Mouse (Mus musculus) brain, adult 2 months (tissue): Measurements from ENCODE around the gene Lamp1.

Source experiments
- DNase-seq: peaks from one replicate; pipeline ENCODE4 v3.0.0; 2011; ENCODE audit warnings: low read depth, low spot score

Gene Lamp1

GRCm38 (mm10) chr8:13162098-13162497 lies 3.1 kb downstream of the Lamp1 start:
- DNase-seq = no peak

DNA sequence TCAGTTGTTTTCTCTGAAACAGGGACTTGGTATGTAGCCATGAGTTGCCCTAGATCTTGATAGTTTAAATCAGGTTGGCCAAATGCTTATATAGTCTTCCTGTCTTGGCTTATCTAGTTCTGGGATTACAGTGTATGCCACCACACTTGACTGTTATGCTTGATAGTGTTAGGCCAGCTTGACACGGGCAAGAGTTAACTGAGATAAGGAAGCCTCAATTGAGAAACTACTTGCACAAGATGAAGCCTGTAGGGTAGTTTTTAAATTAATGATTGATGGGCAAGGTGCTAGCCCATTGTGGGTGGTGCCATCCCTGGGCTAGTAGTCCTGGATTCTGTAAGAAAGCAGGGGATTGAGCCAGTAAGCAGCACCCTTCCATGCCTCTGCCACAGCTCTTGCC lies 4.6 kb downstream of the Lamp1 start:
- no peak for DNase-seq

- no peak for DNase-seq
Measured at GRCm38 (mm10) chr8:13164361-13164760, 5.4 kb downstream of the Lamp1 start.

DNA sequence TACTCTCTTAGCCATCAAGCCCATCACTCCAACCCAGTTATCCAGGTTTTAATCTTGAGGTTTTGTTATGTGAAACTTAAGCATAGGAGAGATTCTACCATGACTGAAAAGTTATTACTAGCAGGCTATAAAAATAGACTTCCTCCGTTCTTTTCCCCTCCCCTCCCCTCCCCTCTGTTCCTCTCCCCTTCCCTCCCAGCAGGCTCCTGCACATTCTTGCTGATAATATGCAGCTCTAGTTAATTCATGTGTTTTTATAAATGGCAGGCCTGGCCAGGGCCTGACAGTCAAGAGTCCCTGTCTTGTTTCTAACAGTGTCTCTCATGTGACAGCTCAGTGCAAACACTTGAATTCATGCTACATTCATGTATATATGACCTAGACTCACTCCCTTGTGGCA lies 11.5 kb downstream of the Lamp1 start:
- no peak for DNase-seq

GRCm38 (mm10) chr8:13174305-13174704 lies 15.3 kb downstream of the Lamp1 start:
- no peak for DNase-seq

DNA sequence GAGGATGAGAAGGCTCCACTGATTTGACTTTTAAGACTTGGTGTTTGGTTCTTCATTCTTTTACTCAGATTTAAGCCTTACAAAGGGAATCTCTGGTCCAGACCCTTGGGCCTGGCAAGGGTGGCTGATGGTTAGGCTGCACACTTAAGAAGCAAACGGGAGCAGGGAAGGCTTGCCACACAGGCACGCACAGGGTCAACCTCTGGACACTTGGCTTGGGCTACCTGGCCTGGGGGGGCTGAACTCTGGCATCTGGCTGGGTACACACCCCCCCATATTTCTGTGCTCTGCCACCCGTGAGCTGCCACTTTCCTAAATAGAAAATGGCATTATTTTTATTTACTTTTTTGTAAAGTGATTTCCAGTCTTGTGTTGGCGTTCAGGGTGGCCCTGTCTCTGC lies 15.8 kb downstream of the Lamp1 start:
- no peak for DNase-seq

- DNase-seq = no peak
Measured at GRCm38 (mm10) chr8:13175650-13176049, 16.7 kb downstream of the Lamp1 start.

DNA sequence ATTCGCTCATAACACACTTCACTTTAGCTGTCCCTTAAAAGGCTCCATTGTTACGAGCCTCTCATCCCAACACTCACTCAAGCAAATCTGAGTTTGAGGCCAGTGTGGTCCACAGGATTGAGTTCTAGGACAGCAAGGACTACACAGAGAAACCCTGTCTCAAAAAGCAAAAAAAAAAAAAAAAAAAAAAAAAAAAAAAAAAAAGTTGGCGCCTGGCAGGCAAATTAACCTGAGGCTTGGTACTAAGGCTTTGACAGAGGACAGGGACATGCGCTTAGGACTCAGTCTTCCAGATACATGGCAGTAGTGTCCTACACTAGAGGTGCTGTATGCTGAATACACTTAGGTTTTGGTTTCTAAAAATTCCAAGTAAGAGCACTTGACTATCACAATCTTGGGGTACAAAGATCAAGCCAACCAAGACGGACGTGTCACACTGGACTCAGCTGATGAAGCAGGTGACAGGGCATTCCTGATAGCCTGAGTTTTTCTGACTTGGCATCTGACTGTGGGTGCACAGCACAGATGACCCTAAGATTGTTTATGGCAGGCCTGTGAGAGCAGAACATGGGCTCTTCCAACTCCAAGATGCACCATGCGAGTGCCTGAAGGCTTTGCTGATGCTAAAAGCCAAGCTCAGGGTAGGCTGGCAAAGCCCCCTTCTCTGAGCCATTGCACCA lies 18.4 kb downstream of the Lamp1 start:
- no peak for DNase-seq

- DNase-seq = no peak
Measured at GRCm38 (mm10) chr8:13178137-13178536, 19.2 kb downstream of the Lamp1 start.

GRCm38 (mm10) chr8:13179482-13179881 lies 20.5 kb downstream of the Lamp1 start:
- DNase-seq = no peak

GRCm38 (mm10) chr8:13179948-13180347 lies 21.0 kb downstream of the Lamp1 start:
- DNase-seq = no peak

GRCm38 (mm10) chr8:13180408-13180807 lies 21.4 kb downstream of the Lamp1 start:
- DNase-seq = no peak

DNA sequence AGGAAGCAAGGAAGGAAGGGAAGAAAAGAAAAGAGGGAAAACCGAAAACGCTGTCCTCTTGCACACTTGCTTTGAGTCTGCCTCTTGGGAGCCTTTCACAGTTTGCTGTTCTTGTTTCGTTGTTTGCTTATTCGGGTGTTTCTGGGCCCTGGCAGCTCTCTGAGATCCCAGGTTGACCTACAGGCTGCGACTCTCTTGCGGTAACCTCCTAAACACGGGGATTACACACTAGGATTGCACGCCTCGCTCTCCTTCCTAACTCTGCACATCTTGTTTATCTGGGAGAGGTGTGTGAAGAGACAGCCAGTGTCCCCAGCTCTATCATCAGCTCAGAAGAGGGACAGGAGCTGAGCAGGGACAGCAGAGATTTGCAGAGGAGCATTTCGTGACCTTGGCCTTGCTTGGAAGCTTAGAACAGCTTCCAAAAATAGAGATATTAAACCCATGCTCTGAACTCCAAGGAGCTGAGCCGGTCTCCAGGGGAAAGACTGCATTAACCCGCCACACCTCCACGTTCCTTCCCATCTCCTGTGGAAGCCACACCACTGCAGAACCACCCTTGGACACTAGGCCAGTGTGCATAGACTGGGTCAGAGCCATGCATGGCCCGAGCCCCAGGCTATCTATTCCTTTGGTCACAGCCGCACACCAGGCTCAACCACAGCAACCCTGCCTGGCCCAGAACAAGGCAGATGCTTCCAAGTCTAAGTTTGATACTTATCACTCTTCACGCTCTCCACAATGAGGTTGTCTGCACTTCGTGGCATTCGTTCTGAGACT lies 22.1 kb downstream of the Lamp1 start:
- no peak for DNase-seq

DNA sequence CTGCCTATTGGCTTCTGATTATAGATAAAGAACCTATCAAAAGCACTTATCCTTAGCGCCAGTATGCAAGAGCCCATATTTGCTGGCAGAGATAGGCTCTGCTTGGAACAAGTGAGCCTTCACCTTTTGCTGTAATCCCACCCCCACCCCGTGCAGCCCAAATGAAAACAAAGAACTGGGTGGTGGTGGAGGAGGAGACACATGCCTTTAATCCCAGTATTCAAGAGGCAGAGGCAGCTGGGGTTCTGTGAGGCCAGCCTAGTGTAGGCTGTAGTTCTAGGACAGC lies 22.7 kb downstream of the Lamp1 start:
- no peak for DNase-seq

- DNase-seq = no peak
Measured at GRCm38 (mm10) chr8:13186819-13187218, 27.9 kb downstream of the Lamp1 start.

DNA sequence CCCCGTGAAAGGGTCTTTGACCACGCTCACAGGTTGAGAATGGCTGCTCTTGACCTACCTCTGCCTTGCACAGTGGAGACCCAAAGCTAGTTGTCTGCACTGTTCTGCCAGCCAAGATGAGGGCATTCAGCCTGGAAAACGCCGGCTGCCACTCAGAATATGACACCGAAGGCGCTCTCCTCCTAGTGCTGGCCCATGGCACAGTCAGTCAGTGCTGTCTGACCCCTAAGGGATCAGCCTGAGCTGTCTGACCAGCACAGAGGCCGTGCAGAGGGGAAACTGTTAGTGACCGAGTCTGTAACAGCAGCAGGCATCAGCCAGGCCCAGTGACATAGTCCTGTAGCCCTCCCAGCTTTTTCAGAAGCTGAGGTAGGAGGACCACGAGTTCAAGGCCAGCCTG lies 28.3 kb downstream of the Lamp1 start:
- DNase-seq = no peak

DNA sequence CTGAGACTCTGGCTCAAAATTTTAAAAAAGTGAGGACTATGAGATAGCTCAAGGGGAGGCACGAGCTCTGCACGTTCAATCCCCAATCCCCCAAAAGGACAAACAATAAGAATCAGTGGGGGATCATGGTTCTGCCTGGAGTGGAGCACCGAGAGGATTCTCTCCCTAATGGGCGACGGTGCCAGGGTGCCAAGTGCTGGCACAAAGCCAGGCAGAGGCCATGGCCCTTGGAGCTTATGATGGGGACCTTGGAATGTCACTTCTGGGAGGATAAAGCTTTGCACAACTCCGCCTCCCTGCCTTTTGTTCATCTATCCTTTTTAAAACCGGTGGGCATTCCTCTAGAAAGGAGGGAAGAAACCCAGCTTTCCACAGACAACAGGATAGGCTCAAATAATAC lies 28.7 kb downstream of the Lamp1 start:
- no peak for DNase-seq

DNA sequence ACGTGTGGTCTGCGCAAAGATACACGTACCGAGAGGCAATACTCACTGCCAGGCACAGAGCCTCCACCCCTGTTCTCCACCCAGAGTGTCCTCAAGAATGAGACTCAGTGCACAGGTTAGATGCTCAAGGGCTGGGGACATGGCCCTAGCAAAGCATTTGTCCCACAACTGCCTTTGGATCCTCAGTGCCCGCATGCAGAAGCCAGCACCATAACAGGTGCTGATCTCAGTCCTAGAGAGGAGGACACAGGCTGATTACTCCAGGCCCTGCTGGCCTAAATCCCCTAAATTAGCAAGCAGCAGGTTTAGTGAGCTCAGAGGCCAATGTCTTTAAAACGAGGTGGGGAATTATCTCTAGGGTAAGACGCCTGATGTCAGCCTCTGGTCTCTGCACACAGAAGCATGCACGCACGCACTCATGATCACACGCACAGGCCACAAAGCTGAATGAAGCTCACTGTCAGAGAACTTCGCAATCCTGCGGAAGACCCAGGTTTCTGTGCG lies 29.1 kb downstream of the Lamp1 start:
- no peak for DNase-seq

DNA sequence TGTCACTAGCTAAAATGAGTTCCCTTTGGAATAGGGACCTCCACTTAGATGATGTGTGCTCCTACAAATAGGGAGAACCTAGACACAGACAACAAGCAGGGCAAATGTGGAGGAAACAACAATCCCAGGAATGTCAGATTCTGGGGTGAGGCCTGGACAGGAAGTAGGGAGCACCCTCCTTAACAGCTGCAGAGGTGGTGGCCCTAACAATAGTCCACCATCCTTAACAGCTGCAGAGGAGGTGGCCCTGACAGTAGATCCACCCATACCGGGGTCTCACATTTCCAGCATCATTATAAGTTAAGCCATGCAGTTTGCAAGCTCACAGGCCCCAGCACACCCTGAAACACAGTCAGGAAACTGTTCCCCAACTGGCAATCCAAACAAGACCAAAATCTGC lies 29.9 kb downstream of the Lamp1 start:
- DNase-seq = no peak

GRCm38 (mm10) chr8:13190235-13190634 lies 31.3 kb downstream of the Lamp1 start:
- no peak for DNase-seq

DNA sequence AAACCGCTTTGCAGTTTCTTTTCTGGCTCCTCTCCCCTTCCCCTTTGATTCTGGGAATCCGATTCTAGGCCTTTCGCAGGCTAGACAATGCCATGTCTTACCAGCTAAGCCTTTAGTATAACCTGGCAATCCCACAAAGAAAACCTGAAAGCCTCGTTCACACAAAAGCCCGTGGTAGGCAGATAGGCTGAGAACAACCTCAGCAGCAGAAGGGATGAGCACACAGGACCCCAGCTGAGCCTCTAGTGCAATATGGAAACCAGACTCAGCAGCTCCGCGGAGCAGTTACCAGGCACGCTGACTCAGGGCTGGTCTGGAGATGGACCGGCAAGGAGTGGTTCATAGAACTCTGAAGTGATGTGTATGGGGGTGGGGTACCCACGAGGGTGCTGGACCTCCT lies 35.9 kb downstream of the Lamp1 start:
- no peak for DNase-seq

DNA sequence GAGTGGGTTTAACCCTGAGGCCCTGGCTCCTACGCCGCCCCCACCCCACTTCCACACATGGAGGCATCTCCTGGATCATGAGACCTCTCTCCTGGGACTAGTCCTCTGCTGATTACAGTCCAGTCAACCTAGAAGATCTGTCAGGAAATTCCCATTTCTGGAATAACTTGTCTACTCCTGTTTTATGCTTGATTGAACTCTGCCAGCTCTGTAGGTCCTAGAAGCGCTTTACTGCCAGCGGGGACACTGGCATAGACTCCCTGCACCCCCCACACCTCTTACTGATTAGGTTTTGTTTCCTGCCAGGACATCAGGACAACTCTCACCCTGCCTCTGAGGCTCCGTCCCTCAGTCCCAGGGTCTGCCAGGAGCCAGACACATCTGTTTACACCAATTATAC lies 38.5 kb downstream of the Lamp1 start:
- DNase-seq = no peak

- DNase-seq = no peak
Measured at GRCm38 (mm10) chr8:13199385-13200061, 40.6 kb downstream of the Lamp1 start.
